Mouse (Mus musculus) heart, adult 2 months (tissue): ENCODE data around the gene Prtg.

Experiments used
- CTCF ChIP-seq: fragments of 200-600 bp; IDR thresholded peaks from 2 replicates; pipeline ENCODE4 v1.8.1; 2022; ENCODE audit warnings: antibody characterized with exemption, mild to moderate bottlenecking, moderate library complexity
- POLR2A ChIP-seq: fragments of 200-500 bp; IDR thresholded peaks from 2 replicates; pipeline ENCODE4 v1.6.1; 2011; ENCODE audit warnings: mild to moderate bottlenecking, low read depth, low read length, control low read depth; ENCODE audit not compliant: insufficient read depth

- TF ChIP-seq POLR2A = no peak
- no peak for TF ChIP-seq CTCF
Observed at GRCm38 (mm10) chr9:72797136-72797621, 9.5 kb upstream of the Prtg start.
